Mouse (Mus musculus) hindbrain, embryonic 12.5 days (tissue): ENCODE results near the gene Lipe. TPM values are rescaled to one million over a fixed set of nuclear protein-coding genes. Genes with fewer than 3 reads are reported as not detected.

ENCODE experiments used
- ATAC-seq: fragments of 200-750 bp; cut with Nextera tagmentation; 2 replicates; pipeline ENCODE4 v1.8.0; 2017; ENCODE audit warnings: moderate TSS enrichment; ENCODE audit not compliant: low FRiP score
- H3K27ac ChIP-seq: fragments of 300-500 bp; sonication (generic); 2 replicates; pipeline ENCODE4 v1.5.1; 2016; ENCODE audit warnings: mild to moderate bottlenecking
- H3K27me3 ChIP-seq: fragments of 300-500 bp; sonication (generic); 2 replicates; pipeline ENCODE4 v1.6.1; 2016; ENCODE audit warnings: mild to moderate bottlenecking
- H3K36me3 ChIP-seq: fragments of 300-500 bp; sonication (generic); 2 replicates; pipeline ENCODE4 v1.6.1; 2016; ENCODE audit warnings: mild to moderate bottlenecking
- H3K4me1 ChIP-seq: fragments of 300-500 bp; sonication (generic); 2 replicates; pipeline ENCODE4 v1.6.1; 2016
- H3K4me2 ChIP-seq: fragments of 300-500 bp; sonication (generic); replicated peaks from 2 replicates; pipeline ENCODE4 v1.6.1; 2016; ENCODE audit warnings: mild to moderate bottlenecking
- H3K4me3 ChIP-seq: fragments of 300-500 bp; sonication (generic); 2 replicates; pipeline ENCODE4 v1.5.1; 2016; ENCODE audit warnings: mild to moderate bottlenecking
- H3K9ac ChIP-seq: fragments of 300-500 bp; sonication (generic); 2 replicates; pipeline ENCODE4 v1.6.1; 2016; ENCODE audit warnings: mild to moderate bottlenecking, moderate library complexity
- H3K9me3 ChIP-seq: fragments of 300-500 bp; sonication (generic); replicated peaks from 2 replicates; pipeline ENCODE4 v1.6.1; 2016; ENCODE audit warnings: mild to moderate bottlenecking
- WGBS: fragments of 180-500 bp; shearing (Covaris S2); methylation state at CpG from one replicate; pipeline ENCODE4 v1.1.7; 2016; 5-methylcytosine and 5-hydroxymethylcytosine counted together
- polyA plus RNA-seq: library from polyadenylated mRNA; unstranded; fragments of >200 nt; fragmentation: Nextera tagmentation; extraction: Ambion mirVana; gene quantifications from 2 replicates; pipeline ENCODE4 v1.2.1, GENCODE M21; 2016

Lipe gene
- polyA plus RNA-seq, result 7.8 and 9.4 TPM in 2 replicates

- Histone ChIP-seq H3K9ac (no peak within 1 kb of the TSS), H3K27ac (no peak within 1 kb of the TSS), H3K4me2 (no peak within 1 kb of the TSS), H3K4me1 (peaks cover 16% of the 10 kb centered on the region), H3K36me3 (no peaks in the 10 kb centered on the region), H3K27me3 (no peaks in the 10 kb centered on the region), H3K9me3 (no peaks in the 10 kb centered on the region), H3K4me3 (no peak within 1 kb of the TSS)
- no peak for ATAC-seq
- WGBS, result 88% methylated on average over 1 of the region's 1 CpGs
Measured at GRCm38 (mm10) chr7:25398610-25399009, at the start of gene Lipe. TSS of gene Lipe (minus strand) at chr7:25398710.

- Histone ChIP-seq H3K9me3 (no peaks in the 10 kb centered on the region), H3K27me3 (no peaks in the 10 kb centered on the region), H3K9ac (no peak overlapping the region), H3K4me1 (no peaks in the 10 kb centered on the region), H3K4me3 (no peak overlapping the region), H3K4me2 (no peak overlapping the region), H3K27ac (no peak overlapping the region), H3K36me3 (no peaks in the 10 kb centered on the region)
- no peak for ATAC-seq
- 89% methylated on average over 6 of the region's 6 CpGs for WGBS
Measured at GRCm38 (mm10) chr7:25440816-25441153, 42.3 kb upstream of the Lipe start.

GRCm38 (mm10) chr7:25439978-25440815 is 41.7 kb upstream of the Lipe start:
- H3K27me3 ChIP-seq, result no peaks in the 10 kb centered on the region
- no peak overlapping the region for H3K4me2 ChIP-seq
- WGBS, result 90% methylated on average over 9 of the region's 9 CpGs
- no peak overlapping the region for H3K4me3 ChIP-seq
- no peaks in the 10 kb centered on the region for H3K4me1 ChIP-seq
- no peaks in the 10 kb centered on the region for H3K36me3 ChIP-seq
- no peak for ATAC-seq
- H3K9ac ChIP-seq, result no peak overlapping the region
- no peak overlapping the region for H3K27ac ChIP-seq
- H3K9me3 ChIP-seq, result no peaks in the 10 kb centered on the region

- H3K36me3 ChIP-seq, result no peaks in the 10 kb centered on the region
- H3K4me2 ChIP-seq, result no peak overlapping the region
- no peaks in the 10 kb centered on the region for H3K27me3 ChIP-seq
- no peak overlapping the region for H3K27ac ChIP-seq
- no peaks in the 10 kb centered on the region for H3K9me3 ChIP-seq
- ATAC-seq, result no peak
- WGBS, result 91% methylated on average over 8 of the region's 8 CpGs
- H3K4me1 ChIP-seq, result 0 out of 2 replicates have a peak, but pooled peaks cover 3% of the 10 kb centered on the region
- H3K4me3 ChIP-seq, result no peak overlapping the region
- H3K9ac ChIP-seq, result no peak overlapping the region
Measured at GRCm38 (mm10) chr7:25439124-25439822, 40.8 kb upstream of the Lipe start.

GRCm38 (mm10) chr7:25436704-25437103 is 38.2 kb upstream of the Lipe start:
- Histone ChIP-seq H3K27me3 (no peaks in the 10 kb centered on the region), H3K36me3 (no peaks in the 10 kb centered on the region), H3K9ac (no peak overlapping the region), H3K9me3 (no peaks in the 10 kb centered on the region), H3K4me3 (no peak overlapping the region), H3K4me1 (peaks cover 13% of the 10 kb centered on the region), H3K27ac (no peak overlapping the region), H3K4me2 (no peak overlapping the region)
- ATAC-seq, result no peak
- 82% methylated on average over 2 of the region's 2 CpGs for WGBS

GRCm38 (mm10) chr7:25436226-25436625 is 37.7 kb upstream of the Lipe start:
- H3K36me3 ChIP-seq, result no peaks in the 10 kb centered on the region
- ATAC-seq, result no peak
- no peak overlapping the region for H3K4me2 ChIP-seq
- H3K4me3 ChIP-seq, result no peak overlapping the region
- no peaks in the 10 kb centered on the region for H3K27me3 ChIP-seq
- H3K9me3 ChIP-seq, result no peaks in the 10 kb centered on the region
- 83% methylated on average over 6 of the region's 6 CpGs for WGBS
- peaks cover 13% of the 10 kb centered on the region for H3K4me1 ChIP-seq
- H3K9ac ChIP-seq, result no peak overlapping the region
- no peak overlapping the region for H3K27ac ChIP-seq

GRCm38 (mm10) chr7:25435546-25435851 is 37.0 kb upstream of the Lipe start:
- Histone ChIP-seq H3K4me1 (peaks cover 13% of the 10 kb centered on the region), H3K9me3 (no peaks in the 10 kb centered on the region), H3K4me3 (no peak overlapping the region), H3K36me3 (no peaks in the 10 kb centered on the region), H3K27me3 (no peaks in the 10 kb centered on the region), H3K9ac (no peak overlapping the region; the same call in 1 of the 2 replicates), H3K27ac (no peak overlapping the region), H3K4me2 (no peak overlapping the region)
- ATAC-seq, result no peak
- WGBS, result 81% methylated on average over 2 of the region's 2 CpGs

- no peaks in the 10 kb centered on the region for H3K9me3 ChIP-seq
- no peak overlapping the region; the same call in 1 of the 2 replicates for H3K9ac ChIP-seq
- no peaks in the 10 kb centered on the region for H3K27me3 ChIP-seq
- ATAC-seq, result no peak
- peaks cover 13% of the 10 kb centered on the region for H3K4me1 ChIP-seq
- H3K4me3 ChIP-seq, result no peak overlapping the region
- no peaks in the 10 kb centered on the region for H3K36me3 ChIP-seq
- no peak overlapping the region for H3K27ac ChIP-seq
- 89% methylated on average over 10 of the region's 10 CpGs for WGBS
- H3K4me2 ChIP-seq, result no peak overlapping the region
Measured at GRCm38 (mm10) chr7:25434654-25435545, 36.4 kb upstream of the Lipe start.

- Histone ChIP-seq H3K27ac (no peak overlapping the region), H3K27me3 (no peaks in the 10 kb centered on the region), H3K4me1 (peaks cover 13% of the 10 kb centered on the region), H3K4me3 (no peak overlapping the region), H3K9ac (no peak overlapping the region), H3K4me2 (no peak overlapping the region), H3K9me3 (no peaks in the 10 kb centered on the region), H3K36me3 (no peaks in the 10 kb centered on the region)
- 88% methylated on average over 9 of the region's 9 CpGs for WGBS
- no peak for ATAC-seq
Measured at GRCm38 (mm10) chr7:25433781-25434560, 35.5 kb upstream of the Lipe start.

GRCm38 (mm10) chr7:25433007-25433541 is 34.6 kb upstream of the Lipe start:
- WGBS, result 9% methylated on average over 5 of the region's 5 CpGs
- H3K4me1 ChIP-seq, result peaks cover 13% of the 10 kb centered on the region
- H3K27ac ChIP-seq, result no peak overlapping the region
- no peaks in the 10 kb centered on the region for H3K36me3 ChIP-seq
- H3K4me2 ChIP-seq, result no peak overlapping the region
- no peaks in the 10 kb centered on the region for H3K27me3 ChIP-seq
- no peak overlapping the region for H3K9ac ChIP-seq
- no peak overlapping the region for H3K4me3 ChIP-seq
- no peaks in the 10 kb centered on the region for H3K9me3 ChIP-seq
- no peak for ATAC-seq

GRCm38 (mm10) chr7:25432381-25432780 is 33.9 kb upstream of the Lipe start:
- Histone ChIP-seq H3K27ac (no peak overlapping the region), H3K4me2 (no peak overlapping the region), H3K4me1 (peaks cover 13% of the 10 kb centered on the region), H3K9me3 (no peaks in the 10 kb centered on the region), H3K9ac (no peak overlapping the region), H3K36me3 (no peaks in the 10 kb centered on the region), H3K27me3 (no peaks in the 10 kb centered on the region), H3K4me3 (no peak overlapping the region)
- 80% methylated on average over 6 of the region's 6 CpGs for WGBS
- no peak for ATAC-seq
